Mouse (Mus musculus) cerebellum, postnatal 4 days (tissue): ENCODE measurements around the gene Farp1.
"Not testable (repeated sequence)": the region's sequence is repeated elsewhere in the genome, so short reads cannot be mapped to it uniquely, and the experiment has no call there.

Experiments used
- DNase-seq, 2 experiments: peaks; one replicate each; pipeline ENCODE4 v3.0.0; 2022; ENCODE audit warnings: low spot score in 2 of 2, mixed read lengths in 1 of 2

Gene Farp1

DNA sequence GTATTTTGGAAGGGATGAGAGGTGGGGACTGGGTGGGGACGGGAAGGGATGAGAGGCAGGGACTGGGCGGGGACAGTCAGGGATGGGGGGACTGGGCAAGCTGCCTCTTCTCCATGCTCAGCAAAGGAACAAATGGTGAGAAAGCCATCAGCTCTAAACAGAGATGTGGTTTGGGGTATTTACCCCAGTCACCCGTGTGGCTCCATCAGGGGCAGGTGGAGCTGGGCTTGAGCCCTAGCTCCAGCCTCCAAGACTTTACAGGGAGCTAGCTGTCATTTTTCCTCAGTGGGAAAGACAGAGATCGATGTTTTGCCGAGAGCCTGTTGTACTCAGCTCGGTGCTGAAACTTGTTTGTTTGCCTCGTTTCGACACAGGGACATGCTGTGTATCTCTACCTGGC, 148.0 kb downstream of the Farp1 start:
- DNase-seq = no peak

- DNase-seq = no peak
These were observed 148.6 kb downstream of the Farp1 start for GRCm38 (mm10) chr14:121183414-121184130.

GRCm38 (mm10) chr14:121184351-121184750, 149.4 kb downstream of the Farp1 start:
- no peak for DNase-seq

- no peak for DNase-seq
These were observed 151.4 kb downstream of the Farp1 start for GRCm38 (mm10) chr14:121186402-121186894.

- DNase-seq = not testable (repeated sequence)
These were observed 154.8 kb downstream of the Farp1 start for GRCm38 (mm10) chr14:121189840-121190239.

DNA sequence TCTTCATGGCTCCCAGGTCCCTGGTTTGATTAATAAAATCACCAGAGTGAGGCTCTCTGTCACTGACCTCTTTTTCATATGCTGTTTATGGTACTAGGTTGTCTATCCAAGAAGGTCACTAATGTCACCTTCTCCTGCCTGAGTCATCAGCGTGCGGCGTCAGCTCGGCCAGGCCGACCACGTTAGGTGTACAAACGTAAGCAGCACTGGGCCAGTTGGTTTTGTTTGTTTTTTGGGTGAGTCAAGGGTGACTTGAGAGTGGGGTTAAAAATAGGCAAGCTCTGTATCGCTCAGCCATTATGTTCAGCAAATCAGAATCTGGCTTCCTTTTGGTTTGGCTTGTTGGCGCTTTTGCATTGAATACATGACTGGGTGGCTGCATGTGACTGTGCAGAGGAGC, 155.4 kb downstream of the Farp1 start:
- no peak for DNase-seq

GRCm38 (mm10) chr14:121191739-121192138, 156.7 kb downstream of the Farp1 start:
- no peak for DNase-seq

DNA sequence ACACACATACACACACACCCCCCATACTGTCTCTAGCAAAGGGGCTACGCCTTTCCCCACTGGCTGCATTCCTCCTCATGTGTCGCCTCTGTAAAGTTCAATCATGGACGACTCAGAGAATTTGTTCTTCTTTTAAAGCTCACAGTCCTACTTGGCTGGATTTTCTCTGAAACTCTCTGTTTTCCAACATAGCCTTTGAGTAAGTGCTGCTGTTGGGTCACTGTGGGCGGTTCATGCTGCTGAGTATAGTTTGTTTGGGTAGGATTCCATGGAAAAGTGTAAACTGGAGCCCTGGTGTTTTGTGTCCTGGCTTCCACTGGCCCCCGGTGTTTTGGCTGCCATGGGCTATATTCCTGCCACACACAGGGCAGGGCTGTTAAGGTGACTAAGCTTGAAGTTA, 157.4 kb downstream of the Farp1 start:
- no peak for DNase-seq

GRCm38 (mm10) chr14:121193981-121194380, 159.0 kb downstream of the Farp1 start:
- DNase-seq = no peak

GRCm38 (mm10) chr14:121198915-121199572, 164.0 kb downstream of the Farp1 start:
- DNase-seq = no peak

DNA sequence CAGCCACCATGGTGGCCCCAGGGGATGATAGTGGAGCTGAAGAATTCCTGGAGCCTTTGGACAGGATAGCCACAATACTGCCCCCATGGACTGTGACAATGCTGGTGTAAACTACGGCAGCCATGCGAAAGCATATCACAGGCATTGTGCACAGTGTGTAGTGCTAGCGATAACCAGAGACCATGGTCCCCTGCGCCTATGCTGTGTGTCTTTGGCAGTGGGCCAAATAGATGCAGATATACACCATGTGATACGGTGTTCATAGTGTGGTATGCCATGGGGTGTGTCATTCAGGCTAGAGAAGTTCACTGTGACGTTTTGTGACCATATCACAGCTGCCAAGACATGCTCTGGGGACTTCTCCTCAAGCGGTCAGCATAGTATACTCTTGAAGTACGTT, 164.8 kb downstream of the Farp1 start:
- no peak for DNase-seq

- DNase-seq = no peak
These were observed 165.4 kb downstream of the Farp1 start for GRCm38 (mm10) chr14:121200353-121200752.

GRCm38 (mm10) chr14:121201178-121201577, 166.2 kb downstream of the Farp1 start:
- no peak for DNase-seq

- no peak for DNase-seq
These were observed 170.5 kb downstream of the Farp1 start for GRCm38 (mm10) chr14:121205459-121205858.

GRCm38 (mm10) chr14:121207441-121208158, 172.6 kb downstream of the Farp1 start:
- DNase-seq = no peak

GRCm38 (mm10) chr14:121208159-121208515, 173.1 kb downstream of the Farp1 start:
- DNase-seq = no peak

- no peak for DNase-seq
These were observed 175.3 kb downstream of the Farp1 start for GRCm38 (mm10) chr14:121210318-121210717.

GRCm38 (mm10) chr14:121213650-121214049, 178.7 kb downstream of the Farp1 start:
- DNase-seq = no peak

DNA sequence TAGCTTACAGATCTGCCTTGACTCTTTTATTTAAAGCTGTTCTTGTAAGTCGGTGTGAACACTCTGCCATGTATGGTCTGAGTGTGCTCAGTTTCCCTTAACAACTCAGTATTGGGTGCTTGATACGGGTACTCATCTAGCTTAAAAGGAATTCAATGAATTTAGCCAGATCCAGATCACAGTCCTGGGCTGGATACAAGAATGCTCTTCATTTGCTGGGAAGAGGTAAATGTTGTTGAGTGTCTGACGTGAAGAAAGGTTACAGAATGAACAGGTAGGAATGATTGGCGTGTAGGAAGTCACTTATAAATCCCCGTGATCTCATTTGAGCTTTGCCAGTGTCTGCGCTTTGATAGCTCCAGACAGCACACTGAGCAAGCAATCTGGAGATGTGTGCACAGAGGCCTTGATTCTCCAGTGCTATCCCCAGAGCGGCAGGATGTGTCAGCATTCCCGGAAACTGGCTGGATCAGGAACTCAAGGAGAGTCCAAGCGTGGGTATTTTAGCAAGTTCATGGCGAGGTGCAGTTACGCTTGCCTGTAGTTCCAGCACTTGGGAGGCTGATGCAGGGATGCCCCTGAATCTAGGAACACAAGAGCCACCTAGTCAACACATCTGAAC, 179.7 kb downstream of the Farp1 start:
- DNase-seq = no peak

DNA sequence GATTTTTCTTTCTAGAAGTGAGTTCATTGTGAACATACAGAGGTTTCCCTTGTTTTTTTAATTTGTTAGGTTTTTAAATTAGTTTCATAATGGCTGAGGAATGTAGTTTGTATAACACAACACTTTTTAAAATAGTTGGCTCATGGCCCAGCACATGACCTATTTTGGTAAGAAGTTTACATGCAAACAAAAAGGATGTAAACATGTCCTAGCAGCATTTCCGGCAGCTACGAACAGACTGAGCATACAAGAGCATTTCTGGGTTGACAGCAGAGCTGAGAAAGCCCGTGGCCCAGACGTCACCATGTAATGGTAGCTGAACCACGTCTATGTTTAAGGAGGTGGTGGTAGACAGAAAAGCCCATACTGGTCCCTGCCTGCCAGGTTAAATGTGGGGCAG, 180.8 kb downstream of the Farp1 start:
- no peak for DNase-seq

GRCm38 (mm10) chr14:121216672-121217071, 181.7 kb downstream of the Farp1 start:
- DNase-seq = no peak

- DNase-seq = peak in 1 of 2 experiments; percentile 21
These were observed 183.6 kb downstream of the Farp1 start for GRCm38 (mm10) chr14:121218620-121219019.
